Mouse (Mus musculus) ES-E14 (cell line): ENCODE data around the gene Nacc2.

Experiments
- CHD2 ChIP-seq: IDR thresholded peaks from 2 replicates; pipeline ENCODE4 v1.6.1; 2014; ENCODE audit warnings: mild to moderate bottlenecking, low read depth, low read length, inconsistent platforms
- HCFC1 ChIP-seq: IDR thresholded peaks from 2 replicates; pipeline ENCODE4 v1.6.1; 2012; ENCODE audit warnings: low read length, inconsistent platforms, borderline replicate concordance; ENCODE audit not compliant: insufficient read depth
- MAFK ChIP-seq: IDR thresholded peaks from 2 replicates; pipeline ENCODE4 v1.6.1; 2014; ENCODE audit warnings: mild to moderate bottlenecking, low read depth, low read length, inconsistent platforms; ENCODE audit not compliant: insufficient read depth

GRCm38 (mm10) chr2:26115215-26115614, 7.8 kb downstream of the Nacc2 start:
- TF ChIP-seq CHD2 (no peak), HCFC1 (no peak), MAFK (no peak)
